Mouse (Mus musculus) E14TG2a.4 (cell line): ENCODE data around the gene Krt222.

Experiments
- CTCF ChIP-seq: conservative IDR thresholded peaks from 2 replicates; pipeline ENCODE4 v1.5.1; 2014; ENCODE audit warnings: low read length
- NANOG ChIP-seq: IDR thresholded peaks from 2 replicates; pipeline ENCODE4 v1.6.1; 2014; ENCODE audit warnings: borderline replicate concordance, low read length, mixed read lengths
- POU5F1 ChIP-seq: IDR thresholded peaks from 2 replicates; pipeline ENCODE4 v1.6.1; 2014; ENCODE audit warnings: low read length, borderline replicate concordance

DNA sequence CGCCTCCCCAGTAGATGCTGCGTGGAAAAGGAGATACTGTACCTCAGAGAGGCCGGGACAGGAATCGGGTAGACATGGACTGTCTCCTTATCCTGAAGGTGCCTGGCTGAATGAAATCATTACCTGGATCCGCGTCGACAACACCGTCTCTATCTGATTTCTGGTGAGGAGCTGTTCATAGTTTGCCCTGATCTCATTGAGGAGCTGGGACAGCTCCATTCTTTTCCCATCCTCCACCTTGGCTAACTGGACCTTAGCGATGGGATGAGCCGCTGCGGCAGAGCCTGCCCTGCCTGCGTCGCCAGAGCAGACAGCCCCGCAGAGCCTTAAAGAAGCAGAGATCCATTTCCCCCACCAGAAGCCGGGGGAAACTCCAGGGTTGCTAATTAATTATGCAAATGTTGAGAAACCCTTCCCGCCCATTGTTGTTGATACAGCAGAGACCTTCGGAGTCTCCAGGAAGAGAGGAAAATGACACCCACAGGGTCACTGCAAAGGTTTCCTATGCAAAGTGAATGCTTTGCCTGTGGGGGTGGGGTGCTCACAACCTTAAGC is at the start of gene Krt222:
- no peak for TF ChIP-seq CTCF
- no peak for TF ChIP-seq NANOG
- peak; percentile 46; the same call in 1 of the 2 replicates for TF ChIP-seq POU5F1
